Mouse (Mus musculus) adrenal gland (tissue): Measurements from ENCODE around the gene Hlf.

ENCODE experiments used
- intact Hi-C: fragments of 180-260 bp; cut with DNase I; formaldehyde crosslinking; loops from one replicate; pipeline ENCODE4 v1.15.1; 2025

Gene Hlf

DNA sequence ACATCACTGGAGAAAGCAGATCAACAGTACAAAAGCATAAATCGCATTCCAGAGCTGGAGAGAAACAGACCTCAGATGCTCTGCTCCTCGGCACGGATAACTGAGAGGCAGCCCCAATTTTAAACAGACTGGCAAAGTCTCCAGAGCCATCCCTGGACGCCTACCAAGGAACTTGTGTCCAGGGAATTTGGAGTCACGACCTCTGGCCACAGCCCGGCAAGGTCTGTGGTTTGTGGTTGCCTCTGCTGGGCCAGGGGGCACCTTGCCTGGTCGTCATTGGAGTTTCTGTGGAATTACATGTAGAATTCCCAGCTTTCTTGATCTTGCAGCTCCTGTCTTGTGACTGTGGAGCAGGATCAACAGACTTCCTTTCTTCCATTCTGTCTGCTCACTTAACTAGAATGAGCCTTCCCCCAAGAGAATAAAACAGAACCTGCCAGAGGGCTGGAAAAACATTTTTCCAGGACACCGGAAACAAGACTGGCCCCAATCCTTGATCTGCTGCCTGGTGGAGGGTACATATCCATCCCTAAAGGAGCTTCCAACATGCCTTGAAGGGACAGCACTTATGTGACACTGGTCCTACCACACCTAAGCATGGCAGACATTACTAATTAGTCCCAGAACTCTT is 19.1 kb downstream of the Hlf start:
- intact Hi-C loops: loop anchor here (2.0 kb wide), 1 partner anchor 15 kb away; no protein-coding TSS in a partner anchor

- intact Hi-C loops: loop anchor here (2.0 kb wide), 1 partner anchor 16 kb away; no protein-coding TSS in a partner anchor
Observed at GRCm38 (mm10) chr11:90370789-90371291, 19.9 kb downstream of the Hlf start.

DNA sequence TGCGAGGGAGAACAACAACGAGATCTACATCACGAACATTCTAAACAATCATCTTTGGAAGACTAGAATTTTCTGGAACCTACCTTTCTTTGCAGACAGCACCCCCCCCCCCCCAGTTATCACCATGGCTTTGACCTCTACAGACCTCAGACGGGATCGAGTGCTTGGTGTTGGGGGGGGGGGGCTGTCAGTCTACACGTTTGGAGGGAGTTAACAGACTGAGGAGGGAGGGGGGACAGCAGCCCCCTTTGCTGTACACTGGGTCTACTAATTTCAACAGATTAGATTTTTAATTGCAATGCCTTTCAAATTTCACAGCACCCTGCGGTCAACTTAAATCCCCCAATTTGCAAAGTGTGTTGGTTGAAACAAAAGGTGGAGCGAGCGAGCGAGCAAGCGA is 20.3 kb downstream of the Hlf start:
- intact Hi-C loops: loop anchor here (2.0 kb wide), 1 partner anchor 16 kb away; no protein-coding TSS in a partner anchor

- intact Hi-C loops: loop anchor here (2.0 kb wide), 1 partner anchor 17 kb away; no protein-coding TSS in a partner anchor
Observed at GRCm38 (mm10) chr11:90369605-90370004, 21.1 kb downstream of the Hlf start.

DNA sequence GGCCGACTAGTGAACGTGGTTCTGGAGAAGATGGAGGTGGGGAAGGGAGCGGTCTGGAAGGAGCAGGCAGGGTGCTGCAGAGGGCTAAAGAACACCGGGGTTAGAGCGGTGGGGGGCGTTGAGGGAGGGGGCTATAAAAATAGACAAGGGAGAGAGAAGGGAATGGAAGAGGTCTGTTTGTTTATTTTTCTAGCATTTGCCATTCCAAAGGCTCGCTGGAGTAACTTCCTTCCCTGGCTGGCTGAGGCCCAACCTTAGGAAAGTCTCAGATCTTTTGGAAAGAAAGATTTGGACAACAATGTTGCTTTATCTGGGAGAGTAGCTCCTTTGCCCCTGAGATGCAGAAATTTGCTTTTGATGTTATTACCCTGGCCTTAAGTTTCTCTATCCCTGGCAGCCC is 21.6 kb downstream of the Hlf start:
- intact Hi-C loops: no loop called here

- intact Hi-C loops: no loop called here
Observed at GRCm38 (mm10) chr11:90367894-90368860, 22.5 kb downstream of the Hlf start.

DNA sequence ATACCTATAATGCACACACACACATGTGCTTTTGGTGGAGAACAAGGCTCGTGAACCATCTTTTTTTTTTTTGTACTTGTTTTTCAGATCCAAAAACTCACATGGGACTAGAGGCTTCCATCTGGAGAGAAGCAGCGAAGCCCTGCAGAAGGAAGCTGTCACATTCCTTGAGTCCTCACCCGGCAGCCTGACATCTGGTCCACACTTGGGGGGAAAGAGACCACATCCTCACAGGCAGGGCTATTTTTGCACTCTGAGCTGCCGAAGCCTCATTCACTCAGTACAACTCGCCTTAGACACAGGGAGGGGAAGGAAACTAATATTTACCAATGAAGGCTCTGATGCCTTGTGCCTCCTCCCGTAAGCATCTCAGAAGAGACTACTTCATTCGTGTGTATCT is 25.8 kb downstream of the Hlf start:
- intact Hi-C loops: no loop called here

- intact Hi-C loops: no loop called here
Observed at GRCm38 (mm10) chr11:90363821-90364497, 26.7 kb downstream of the Hlf start.

DNA sequence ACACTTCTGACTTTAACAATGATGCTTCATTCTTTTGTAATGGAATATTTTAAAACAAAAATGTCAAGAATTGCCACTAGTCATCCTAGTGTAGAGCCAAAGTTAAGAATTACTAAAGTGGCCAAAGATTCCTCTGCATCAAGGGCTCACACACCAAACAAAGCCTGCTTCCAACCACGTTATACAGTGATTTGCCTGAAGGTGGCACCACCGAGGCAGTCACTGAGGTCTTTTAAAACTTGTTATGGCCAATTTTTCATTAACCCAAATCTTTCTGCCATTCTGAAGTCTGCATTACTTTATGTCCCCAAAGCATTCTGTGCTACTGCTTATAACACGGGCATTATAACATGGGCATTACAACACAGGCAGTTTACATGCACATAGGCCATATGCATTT is 27.3 kb downstream of the Hlf start:
- intact Hi-C loops: no loop called here

DNA sequence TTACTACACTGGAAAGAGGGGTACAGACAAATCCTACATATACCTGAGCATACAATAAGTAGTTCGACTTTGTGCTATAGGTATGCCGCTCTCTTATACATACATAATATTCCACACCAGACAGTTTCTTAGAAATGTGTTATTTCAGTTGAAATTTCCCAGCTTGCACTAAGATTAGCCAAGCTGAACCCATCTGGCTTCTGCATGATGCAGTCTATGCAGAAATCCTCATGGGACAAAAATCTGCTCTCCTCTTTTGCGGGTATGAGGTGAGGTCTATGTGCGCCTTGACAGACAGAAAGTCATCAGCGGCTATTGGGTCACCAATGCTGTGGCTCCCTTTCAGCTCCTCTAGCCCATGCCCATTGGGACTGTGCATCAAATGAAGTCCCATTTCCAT is 30.2 kb downstream of the Hlf start:
- intact Hi-C loops: no loop called here

DNA sequence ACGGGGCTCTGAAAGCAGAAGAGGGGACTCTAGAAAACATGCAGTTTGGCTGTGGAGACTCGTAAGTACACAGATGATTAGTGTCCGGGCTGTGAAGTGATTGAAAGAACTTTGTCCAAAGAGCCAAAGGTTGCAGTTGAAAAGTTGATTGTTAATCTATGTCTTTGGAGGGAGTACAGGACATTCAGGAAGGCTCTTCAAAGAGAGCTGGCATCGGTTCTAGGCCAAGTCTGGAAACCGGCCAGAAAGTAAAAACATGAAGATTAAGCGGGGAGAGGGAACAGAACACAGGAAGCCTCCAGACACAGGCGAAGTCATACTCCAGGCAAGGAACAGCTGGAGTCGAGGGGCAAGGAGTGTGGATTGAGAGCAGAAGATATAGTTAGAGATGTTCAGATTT is 32.6 kb downstream of the Hlf start:
- intact Hi-C loops: no loop called here

DNA sequence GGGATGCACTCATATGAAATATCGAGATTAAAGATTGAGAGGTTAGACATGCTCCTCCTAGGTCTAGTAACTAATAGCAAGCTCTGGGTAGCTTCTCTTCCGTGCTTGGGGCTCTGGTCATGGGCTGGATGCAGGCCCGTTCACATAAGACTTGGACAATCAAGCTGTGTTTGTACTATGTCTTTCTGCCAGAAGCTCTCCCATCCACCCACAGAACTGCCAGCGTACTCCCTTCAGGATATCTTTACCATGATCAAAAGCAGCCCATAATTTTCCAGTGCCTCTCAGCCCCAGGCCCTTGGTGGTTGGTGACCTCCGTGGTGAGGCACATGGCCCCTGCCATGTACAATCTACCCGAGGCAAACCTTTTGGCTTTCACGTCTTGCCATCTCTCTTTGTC is 33.3 kb downstream of the Hlf start:
- intact Hi-C loops: no loop called here

DNA sequence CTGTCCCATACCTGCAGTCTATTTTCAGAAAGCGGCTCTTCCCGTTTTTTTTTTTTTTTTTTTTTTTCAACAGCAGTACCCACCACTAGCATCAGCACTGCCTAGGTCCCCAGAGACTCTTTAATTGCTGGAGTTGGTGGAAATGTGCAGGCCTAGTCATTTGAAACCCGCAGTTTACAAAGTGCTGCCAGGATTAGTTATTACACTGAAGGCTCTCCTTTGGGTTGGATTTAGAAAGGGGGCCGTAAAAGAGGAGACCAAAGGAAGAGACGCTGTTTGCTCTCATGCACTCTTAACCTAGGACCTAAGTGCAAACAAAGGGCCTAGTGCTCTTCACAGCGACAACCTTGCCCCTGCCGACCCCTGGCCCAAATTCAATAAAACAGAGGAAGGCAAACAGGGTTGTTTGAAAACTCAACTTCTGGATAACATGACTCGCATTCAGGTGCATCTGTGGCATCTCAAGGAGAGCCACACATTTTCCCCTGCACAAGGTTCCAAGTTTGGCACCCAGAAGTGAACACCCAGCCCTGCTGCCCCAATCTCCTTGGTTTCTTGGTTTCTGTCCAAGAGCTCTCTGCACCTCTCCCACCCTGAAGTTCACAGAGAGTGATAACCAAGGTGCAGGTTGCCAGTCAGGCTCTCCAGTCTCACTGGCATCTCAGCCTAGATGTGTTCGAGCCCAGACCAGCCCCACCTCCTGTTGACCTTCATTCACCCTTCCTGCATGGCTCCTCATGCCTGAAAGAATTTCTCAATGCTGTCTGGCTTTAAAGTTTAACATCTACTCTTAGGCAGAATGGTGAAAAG is 34.0 kb downstream of the Hlf start:
- intact Hi-C loops: no loop called here

GRCm38 (mm10) chr11:90356036-90356435 is 34.7 kb downstream of the Hlf start:
- intact Hi-C loops: no loop called here

- intact Hi-C loops: no loop called here
Observed at GRCm38 (mm10) chr11:90355270-90355681, 35.4 kb downstream of the Hlf start.

DNA sequence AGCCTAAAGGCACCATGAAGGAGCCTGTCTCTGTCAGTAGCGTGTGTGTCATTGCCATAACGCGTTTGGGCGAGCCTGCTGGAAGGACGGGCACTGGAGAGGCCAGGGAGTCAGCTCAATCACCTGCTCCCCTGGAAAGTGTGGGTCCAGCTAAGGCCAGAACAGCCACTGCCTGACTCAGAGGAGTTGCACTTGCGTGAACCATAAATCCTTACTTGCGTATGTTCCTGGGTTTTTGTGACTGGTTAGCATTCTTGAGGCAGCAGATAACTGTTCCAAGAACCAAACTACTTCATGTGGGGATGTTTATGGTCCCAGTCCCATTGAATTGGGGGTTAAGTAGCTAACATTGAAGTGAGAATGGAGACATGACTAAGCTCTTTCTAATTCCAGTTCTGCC is 38.0 kb downstream of the Hlf start:
- intact Hi-C loops: no loop called here

GRCm38 (mm10) chr11:90350153-90350512 is 40.6 kb downstream of the Hlf start:
- intact Hi-C loops: no loop called here

DNA sequence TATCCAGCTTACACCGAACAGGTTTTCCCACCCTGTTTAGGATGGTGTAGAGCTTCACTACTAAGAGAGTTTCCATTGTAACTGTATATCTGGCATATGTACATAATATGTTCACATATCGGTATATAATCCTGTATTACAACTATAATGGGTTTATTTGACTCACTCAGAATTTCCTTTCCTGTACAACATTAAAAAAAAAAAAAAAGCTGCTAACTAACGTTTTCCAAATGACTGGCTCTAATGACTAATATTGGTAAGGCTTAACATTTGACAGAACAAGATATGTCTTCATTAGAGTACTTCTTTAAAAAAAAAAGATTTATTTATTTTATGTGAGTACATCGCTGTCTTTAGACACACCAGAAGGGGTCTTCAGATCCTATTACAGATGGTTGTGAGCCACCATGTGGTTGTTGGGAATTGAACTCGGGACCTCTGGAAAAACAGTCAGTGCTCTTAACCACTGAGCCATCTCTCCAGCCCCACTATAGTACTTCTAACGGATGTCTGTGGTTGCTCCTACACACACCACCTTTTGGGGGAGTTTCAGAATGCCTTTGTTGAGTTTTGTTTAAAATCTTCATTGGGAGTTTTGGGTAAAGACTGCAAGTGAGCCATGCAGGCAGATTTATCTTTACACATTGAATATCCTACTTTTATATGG is 41.1 kb downstream of the Hlf start:
- intact Hi-C loops: no loop called here

DNA sequence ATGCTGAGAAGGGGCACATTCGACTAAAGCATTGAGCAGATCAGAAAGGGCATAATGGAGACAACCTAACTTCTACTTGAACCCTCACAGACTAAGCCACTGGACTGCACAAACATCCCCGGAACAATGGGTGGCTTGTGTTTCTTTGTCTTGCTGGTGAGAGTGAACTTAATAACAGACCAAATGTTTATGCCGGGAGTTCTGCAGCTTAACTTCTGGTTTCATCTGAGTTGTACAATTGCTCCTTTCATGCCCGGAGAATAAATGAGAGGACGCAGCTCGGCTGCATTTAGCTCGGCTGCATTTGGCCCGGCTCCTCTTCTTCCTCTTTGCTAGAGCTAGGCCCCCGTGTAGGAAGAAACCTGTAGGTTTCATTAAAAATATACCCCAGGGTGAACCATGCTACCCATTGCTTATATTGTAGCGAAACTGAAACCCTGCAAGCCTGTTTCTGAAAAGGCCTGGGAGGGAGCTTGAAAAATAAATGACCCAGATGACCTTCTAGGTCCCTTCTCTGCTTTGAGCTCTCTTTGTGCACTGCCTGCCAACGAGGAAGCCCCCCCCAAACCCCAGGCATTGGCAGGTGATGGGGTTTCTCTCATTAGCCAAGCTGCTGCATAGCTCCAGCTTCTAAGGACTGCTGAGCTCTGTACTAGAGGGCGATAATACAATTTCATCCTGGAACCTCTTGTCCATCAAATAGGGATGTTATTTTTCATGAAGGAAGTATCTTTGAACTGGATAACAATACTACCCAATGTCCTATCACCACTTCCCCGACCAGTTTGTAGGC is 42.8 kb downstream of the Hlf start:
- intact Hi-C loops: no loop called here
